Mouse (Mus musculus): ENCODE measurements at regions not wholly inside any gene's neighbourhood (a gene's known extent, or its start where the extent isn't known, plus 50 kb on each side); places are given as distances from the start of the nearest gene placed in this dataset.
A peak's percentile ranks its signal among the peaks of the same experiment; 100 is the strongest.

DNA sequence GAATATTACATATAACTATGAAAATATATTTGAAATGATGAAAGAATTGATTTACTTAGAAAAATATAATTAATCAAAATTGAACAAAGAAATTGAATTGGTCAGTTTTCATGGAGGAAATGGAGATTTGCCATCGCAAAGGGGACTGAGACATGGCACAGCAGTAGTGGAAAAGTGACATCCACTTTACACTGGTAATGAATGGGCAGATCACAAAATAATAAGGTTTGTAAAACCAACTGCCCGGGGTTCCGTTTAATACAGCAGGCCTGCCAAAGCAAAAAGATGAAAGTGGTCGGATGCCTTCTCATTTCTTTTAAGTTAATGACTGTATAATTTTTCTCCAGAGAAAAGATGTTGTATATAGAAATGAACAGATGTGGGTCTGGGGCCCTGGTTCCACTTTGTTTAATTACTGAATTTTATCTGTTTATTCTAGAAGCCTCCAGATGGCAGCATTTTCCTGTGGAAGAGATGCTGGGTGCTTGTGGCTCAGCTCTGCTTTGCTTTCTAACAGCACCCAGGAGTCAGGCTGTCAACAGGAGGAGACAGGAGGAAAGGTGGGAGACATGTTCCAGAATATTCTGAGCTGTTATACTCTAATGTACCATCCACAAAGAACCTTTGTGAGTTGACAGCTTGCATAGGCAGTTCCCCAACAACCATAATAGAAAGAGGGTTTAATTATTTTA, 75.6 kb upstream of the Fbxl17 start:
- peak; percentile 42 for DNase-seq

DNA sequence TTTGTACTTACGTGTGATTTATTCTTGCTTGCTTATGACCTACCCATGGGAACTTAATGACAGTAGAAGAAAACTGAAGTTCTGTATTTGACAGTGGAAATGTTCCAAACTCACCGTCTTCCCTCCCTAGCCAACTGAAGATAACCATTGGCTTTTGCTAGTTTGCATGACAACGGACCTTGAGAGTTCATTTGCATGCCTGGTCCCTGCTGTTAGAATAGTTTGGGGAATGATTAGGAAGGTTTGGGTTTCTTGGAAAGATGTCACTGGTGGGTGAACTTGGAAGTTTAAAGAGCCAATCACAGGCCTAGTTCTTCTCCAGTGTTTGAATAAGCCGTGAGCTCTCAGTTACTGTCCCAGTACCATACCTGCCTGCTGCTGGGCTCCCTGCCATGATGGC, 83.1 kb upstream of the Fbxl17 start:
- DNase-seq = no peak

DNA sequence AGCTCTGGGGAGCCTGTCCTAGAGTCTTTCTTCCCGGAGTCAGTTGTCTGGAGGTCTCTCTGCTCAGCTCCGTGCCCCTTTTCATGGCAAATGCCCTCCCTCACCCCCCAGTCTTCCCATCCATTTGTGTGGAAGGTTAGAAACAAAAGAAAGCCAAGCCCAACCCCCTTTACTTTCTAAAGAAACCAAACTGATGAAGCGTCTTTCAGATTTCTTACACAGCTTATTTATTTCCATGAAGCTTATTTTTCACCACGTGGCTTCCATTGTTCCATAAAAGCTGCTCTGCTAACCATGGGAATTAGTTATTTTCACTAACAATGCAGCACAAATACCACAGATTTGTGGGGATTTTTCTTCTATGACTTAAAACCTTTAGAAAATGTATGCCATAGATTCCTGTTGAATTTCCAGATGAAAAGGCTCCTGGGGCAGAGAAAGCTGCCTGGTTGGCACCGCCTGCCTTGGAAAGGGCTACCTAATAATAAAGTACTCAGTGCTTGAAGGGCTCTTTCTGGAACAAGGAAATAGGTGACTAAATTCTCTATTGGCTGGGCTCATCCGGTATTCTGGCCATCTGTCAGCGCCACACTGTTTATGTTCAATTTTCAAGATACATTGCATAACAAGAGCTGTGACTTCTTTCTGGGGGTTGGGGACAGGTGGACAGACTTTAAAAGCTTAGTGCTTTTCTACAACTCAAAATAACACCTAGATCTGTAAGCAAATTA, 107.4 kb upstream of the Fbxl17 start:
- no peak for DNase-seq

DNA sequence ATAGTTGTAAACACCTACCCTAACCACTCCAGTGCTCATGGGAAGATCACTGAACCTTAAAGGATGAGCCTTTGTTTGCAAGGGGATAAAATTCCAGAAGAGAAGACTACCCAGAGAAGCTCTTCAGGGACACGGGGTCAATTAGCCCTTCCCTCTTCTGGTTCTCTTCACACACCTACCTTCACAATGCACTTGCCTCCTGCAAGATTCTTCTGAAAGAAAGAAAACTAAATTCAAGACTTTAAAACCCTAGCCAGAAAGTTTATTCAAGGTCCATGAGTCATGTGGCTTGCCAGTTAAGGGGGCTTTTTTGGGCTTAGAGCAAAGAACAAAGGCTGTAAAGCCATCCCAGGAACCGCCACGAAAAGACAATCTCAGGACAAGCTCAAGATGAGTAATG, 122.9 kb upstream of the Fbxl17 start:
- no peak for DNase-seq

DNA sequence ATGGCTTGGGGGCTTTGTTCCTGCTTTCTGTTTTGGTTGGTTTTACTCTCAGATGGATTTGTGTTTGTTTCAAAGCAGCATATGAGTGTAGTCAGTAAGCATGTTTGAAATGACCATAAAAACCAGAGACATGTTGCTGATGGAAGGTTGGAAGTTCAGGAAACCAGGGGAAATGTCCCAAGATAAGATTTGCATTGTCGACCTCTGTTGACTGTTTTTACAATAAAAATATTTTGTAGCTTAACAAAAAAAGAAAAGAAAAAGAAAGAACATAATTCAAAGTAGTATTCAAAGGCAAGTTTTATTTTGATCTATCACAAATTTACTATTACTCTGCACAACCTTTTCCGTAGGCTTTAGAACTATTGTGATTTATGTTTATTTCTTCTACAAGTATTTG, 137.8 kb upstream of the Fbxl17 start:
- no peak for DNase-seq

DNA sequence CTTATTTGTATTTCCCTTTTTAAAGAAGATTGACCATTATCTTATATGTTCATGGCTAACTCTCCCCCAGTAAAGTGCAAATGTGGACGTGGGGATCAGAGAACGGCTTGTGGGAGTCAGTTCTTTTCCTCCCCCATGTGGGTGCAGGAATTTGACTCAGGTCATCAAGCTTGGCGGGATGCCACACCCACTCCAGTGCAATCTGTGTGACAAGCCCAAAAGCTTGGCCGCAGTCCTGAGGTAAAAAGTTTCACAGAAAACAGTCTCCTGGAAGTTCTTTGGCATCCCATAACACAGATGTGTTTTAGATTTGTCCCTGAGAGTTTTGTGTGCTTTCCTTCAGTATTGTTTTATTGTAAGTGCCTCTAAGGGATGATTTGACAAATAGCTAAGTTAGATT, 144.6 kb upstream of the Fbxl17 start:
- no peak for DNase-seq

DNA sequence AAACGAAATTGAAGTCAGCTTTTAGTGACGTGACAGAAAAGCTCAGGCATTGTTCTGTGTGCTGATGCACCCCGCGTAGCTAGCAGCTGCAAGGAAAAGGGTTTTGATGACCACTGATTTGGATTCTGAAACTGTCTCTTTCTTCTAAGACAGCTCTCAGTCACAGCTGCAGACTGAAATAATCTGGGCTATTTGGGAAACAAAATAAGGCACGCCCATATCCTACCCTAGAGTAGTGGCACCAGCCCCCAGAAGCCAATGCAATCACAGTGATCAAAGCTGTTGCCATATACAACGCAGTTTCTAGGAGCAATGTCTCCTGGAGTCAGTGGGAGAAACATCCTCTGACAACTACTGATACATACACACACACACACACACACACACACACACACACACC, 157.9 kb upstream of the Fbxl17 start:
- DNase-seq = no peak

DNA sequence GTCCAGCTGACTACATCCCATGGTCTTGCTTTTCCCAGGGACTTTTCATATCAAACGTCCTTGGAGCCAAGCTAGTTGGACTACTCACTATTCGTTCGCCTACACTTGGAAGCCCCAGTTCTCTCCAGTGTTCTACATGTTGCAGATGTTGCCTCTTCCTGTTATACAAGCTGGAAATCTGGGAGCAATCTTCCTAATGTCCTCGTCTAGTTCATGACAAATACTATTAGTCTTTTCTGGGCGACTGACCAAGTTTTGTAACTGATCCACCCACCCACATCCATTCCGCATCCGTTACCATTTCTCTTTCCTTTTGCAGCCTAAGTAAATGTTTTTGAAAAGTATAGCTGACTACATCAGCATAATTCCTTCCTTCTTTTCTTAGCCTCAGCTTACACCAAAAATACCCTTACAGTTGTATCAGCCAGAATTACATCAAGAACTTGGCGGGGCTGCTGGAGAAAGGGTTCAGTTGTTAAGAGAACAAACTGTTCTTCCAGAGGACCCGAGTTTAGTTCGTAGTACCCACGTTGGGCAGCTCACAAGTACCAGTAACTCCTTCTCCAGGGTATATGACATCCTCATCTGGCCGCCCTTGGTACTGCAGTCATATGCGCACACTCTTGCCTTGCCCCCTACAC, 161.1 kb upstream of the Fbxl17 start:
- peak; percentile 72 for DNase-seq

DNA sequence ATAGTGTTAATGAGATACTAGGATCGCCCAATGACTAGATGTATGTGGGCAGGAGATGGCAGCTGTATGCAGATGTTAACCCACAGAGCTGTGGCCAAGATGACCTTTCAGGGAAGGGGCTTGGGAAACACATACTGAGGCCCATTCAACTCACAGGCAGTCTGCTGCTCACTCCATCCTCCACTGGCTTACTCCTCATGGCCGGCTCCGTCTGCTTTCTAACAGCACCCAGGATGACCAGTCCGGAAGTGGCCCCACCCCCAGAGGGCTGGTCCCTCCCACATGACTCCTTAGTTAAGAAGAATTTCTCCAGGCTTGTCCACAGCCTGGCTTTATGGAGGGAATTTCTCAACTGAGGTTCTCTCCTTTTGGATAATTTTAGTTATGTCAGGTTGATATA, 161.8 kb upstream of the Fbxl17 start:
- DNase-seq = peak; percentile 2

DNA sequence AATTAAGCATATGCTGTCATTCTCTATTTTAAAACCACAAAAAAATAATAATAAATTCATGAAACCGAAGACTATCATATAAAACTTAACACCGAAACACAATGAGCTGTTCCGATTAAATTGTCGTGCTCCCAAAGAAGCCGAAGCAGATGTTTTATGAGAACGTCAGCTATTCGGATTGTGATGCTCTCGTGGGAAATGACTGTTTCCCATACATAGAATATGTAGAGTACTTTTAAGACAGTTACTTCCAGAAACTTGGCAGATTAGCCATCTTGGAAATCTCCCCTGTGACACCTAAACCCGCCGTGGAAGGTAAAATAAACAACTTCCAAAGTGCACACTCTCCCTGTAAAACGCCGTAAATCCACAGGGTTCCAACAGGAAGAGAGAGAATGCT, 162.4 kb upstream of the Fbxl17 start:
- DNase-seq = no peak

DNA sequence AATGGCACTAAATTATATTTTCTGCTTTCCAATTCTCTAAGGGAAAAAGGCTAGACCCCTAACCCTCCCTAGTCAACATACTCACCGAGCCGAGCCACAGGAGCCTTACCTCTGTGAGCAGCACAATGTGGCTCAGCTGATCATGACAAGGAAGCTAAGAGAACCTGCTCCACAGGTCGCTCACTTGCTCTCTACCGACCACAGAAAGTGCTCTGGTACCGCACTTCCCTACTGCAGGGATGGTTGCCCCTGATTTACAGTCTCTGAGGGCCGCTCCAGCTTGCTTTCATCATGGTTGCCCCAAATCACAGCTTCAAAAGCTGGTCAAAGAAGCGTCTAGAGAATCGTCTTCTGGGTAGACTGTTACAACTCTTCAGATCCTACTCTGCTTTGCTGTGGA, 177.0 kb upstream of the Fbxl17 start:
- DNase-seq = no peak

DNA sequence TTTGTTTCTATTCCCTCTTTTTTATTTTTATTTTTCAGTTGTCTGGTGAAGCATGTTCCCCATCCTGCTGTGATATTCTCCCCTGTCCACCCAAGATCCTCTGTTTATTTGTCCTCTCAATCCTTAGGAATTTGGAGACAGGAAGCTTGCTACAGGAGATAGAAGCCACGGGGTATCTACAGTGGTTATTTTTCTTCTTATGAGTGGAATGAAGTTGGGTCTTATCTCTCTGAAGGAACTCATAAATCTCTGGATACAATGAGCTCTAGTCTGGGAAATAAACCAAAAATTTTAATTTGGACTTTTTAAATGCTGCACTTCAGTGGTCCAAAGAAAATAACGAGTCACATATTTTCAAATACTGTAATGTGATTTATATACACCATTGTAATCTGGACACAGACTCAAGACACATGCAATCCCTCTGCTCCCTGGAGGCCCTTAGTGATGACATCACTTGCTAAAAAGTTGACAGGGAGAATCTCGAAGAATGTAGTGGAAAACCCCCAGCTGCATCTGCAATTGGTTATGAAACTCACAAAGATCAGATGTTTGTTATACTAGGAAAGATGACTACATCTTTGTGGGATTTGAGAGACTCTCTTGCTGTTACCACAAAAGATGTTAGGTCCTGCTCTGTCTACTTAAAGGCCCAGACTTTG, 178.3 kb upstream of the Fbxl17 start:
- DNase-seq = no peak

DNA sequence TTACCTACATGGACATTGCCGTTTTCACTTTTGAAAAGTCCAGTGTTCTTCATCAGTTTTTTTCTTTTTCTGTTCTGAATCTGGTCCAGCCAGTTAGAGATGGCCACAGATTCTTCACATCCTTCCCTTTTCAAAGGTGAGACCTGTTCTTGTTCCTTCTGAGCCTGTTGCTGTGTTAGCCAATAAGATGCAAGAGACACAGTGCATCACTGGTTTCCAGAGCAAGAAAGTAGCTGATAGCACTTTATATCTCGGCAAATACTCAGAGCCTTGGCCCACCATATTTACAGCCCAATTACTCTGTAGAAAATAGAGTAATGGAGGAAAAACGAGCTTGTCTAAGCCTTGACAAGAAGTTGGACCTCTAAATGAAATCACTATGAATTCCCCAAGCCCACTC, 180.7 kb upstream of the Fbxl17 start:
- no peak for DNase-seq

DNA sequence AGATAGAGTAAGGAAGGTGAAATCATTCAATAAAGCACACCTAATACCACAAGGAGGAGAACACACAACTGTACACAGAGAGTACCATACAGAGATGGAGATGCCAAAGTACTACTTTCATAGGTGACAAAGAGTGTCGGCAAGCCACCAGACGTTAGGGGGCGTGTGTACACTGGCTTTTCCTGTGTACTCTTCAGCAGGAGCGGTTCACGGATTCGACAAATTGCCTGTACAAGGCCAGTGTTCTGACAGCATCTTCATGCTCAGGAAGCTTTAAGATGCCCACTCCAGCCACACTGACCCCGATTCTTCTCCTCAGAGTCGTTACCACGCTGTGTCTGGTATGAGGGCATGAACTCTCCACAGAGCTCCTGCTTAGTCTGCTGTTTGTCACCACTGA, 179.5 kb upstream of the Fer start:
- no peak for DNase-seq

DNA sequence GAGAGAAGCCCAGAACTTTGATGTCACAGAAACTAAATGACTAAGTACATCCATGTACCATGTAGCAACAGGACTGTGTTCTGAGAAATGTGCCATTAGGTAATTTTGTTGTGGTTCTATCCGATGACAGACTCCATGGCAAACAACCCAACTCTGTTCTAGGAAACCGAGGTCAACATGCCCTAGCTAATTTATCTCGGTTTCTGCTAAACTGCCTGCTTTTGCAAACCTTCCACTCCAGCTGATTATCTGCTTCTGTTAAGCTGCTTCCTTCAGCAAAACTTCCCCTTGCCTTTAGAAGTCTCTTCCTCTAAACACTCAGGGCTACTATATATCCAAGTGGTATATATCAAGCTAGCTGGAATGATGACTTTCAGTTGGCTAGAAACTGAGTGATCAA, 178.8 kb upstream of the Fer start:
- no peak for DNase-seq

DNA sequence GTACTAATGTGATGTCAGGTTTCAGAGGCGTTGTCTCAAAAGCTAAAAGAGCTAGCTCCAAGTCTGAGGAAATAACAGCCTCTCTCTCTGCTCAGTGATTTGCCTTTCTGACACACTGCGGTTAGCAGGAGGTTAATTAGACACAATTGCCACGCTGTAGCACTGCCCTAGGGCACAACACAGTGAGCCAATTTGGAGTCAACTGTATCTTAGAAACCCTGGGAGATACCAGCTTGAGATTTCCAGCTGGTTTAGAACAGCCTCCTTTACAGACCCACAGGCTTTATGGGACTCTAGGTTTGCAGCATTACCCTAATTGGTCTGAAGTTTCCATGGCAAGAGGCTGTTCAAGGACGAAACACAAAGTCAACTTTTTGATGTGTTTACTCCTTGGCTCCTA, 176.9 kb upstream of the Fer start:
- DNase-seq = no peak

DNA sequence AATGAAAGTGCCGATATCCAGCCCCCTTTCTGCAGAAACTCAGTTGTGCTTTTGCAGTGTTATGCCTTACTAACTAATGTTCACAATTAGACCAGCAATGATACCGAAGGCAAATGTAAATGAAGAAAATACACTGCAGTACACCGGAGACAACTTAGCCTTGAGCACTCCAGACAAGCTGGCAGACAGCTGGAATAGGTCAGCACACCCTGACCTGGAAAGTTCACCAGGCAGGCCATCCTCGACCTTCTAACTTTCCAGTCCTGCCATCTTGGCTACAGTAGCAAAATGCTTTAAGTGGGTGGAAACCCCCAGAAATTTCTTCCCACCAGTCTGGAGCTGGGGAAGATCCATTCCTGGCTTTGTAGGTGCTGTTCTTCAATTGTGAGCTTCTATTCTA, 176.5 kb upstream of the Fer start:
- DNase-seq = no peak

DNA sequence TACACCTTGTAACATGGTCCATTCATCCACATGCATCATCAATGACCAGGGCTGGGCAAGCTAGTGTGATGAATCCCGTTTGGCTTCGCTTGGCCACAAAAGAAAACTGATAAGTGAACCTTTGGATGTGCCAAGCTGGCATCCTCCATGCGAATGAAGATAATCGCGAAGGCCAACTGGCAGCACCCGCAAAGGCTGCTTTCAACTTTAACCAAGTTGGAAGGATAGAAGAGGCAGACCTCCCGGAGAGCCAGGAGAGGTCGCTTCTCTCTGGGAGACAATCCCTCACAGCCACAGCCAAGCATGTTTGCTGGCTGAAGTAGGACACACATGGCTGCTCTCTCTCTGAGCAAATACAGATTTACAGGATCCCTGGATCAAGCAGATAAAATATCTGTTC, 173.6 kb upstream of the Fer start:
- no peak for DNase-seq

DNA sequence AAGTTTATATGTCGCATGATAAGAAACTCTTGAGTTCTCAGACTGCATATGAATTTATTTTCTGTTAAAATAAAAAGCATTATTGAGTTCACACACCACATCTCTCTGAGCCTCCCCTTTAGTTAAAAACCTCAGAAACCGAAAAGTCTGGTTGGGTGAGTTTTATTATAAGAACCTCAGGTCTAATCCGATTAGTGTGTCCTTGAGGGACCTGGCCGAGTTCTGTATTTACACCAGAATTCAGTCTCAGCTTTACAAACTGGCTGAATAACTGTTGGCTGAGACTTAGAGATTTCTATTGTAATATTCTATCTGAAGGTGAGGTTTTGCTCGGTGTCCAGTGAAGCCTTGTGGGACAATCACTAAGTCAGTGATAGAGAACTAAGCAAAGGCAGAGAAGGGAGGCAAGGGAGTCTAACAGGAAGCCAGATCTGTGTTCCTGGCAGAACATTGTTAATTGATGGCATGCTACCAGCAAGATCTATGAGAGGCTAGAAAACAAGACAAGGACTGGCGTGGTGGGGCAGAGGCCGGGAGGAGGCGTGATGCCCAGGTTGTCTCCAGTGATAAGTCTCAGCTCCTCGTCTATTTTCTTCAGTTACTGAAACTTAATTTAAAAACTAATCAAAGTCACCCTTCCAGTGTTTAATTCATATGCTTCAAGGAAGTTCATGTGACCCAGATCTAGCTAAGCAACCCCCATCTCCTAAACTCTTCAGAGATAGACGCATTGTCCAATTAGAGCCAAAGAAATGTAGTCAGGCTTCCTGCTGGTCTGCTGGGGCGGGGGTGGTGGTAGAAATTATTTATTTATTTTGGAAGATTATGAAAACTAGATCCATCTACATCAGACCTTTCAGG, 171.8 kb upstream of the Fer start:
- DNase-seq = no peak

DNA sequence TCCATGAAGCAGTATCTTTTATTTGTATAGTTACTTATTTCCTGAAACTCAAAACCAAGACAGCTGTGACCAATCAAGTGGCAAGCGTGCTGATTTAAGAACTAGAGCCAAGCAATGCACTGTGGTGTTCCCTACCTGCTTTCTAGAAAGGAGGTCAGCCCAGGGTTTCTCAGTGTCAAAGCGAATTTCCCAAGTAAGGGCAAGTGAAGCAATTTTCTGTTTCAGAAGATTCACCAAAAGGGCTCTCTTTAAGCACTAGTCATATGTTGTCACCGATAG, 171.2 kb upstream of the Fer start:
- no peak for DNase-seq

DNA sequence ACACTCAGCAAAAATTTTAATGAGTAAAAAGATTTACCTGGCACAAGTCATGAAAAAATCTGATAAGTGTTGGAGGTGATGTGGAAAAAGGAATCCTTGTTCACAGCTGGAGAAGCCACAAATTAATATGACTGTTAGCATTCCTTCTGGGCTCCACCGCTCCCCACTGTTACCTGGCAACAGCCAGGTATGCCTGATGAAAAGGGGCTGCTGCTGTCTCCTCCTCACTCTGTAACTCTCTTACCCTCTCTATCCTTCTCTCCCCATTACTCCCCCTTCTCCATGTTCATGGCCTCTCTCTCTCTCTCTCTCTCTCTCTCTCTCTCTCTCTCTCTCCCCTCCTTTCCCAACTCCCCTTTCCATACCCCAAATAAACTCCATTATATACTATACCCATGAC, 169.6 kb upstream of the Fer start:
- no peak for DNase-seq

DNA sequence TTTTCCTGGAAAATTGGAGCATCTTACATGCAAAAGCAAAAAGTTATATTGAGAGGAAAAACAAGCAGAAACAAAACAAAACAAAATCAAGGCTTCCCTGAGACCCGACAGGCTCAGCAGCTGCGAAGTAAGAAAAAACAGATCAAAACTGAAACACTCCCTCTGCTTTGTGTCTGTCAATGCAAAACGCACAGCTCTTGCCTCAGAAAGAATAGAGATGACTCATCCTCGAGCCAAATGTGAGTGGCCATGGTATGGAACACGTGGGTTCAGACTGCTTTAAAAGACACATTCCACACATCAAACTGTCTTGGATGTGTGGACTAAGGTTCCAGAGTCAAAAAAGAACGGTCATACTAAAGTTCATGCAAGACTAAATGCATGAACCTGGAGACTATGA, 163.3 kb upstream of the Fer start:
- DNase-seq = no peak

DNA sequence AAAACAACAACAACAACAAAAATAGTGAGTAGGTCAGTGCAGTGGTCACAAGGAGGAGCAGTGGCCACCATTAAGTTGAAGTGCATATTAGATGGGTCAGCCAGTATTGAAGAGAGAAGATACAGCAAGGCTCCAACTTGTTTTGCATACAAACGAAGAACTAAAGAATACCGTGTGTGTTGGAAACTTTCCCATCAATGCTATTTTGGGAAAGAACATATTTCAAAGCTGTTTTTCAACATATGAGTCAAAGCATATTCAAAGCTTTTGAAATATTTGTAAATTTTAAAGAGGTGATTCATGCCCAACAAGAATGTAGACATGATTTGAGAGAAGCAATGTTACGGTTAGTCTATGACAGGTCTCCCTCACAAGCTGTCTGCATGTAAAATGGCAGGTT, 157.9 kb upstream of the Fer start:
- DNase-seq = no peak
